Mouse (Mus musculus) forebrain, embryonic 15.5 days (tissue): ENCODE data around the gene Slc2a4. TPM values are rescaled to one million over a fixed set of nuclear protein-coding genes. Genes with fewer than 3 reads are reported as not detected.
A peak's percentile ranks its signal among the peaks of the same experiment; 100 is the strongest.
"Not testable (repeated sequence)": the region's sequence is repeated elsewhere in the genome, so short reads cannot be mapped to it uniquely, and the experiment has no call there.

Source experiments
- ATAC-seq: fragments of 200-750 bp; cut with Nextera tagmentation; replicated peaks from 2 replicates; pipeline ENCODE4 v1.8.0; 2017; ENCODE audit warnings: mild to moderate bottlenecking, moderate TSS enrichment, moderate library complexity
- H3K27ac ChIP-seq: fragments of 300-500 bp; sonication (generic); replicated peaks from 2 replicates; pipeline ENCODE4 v1.5.1; 2015; ENCODE audit warnings: mild to moderate bottlenecking, inconsistent platforms
- H3K27me3 ChIP-seq: fragments of 300-500 bp; sonication (generic); 2 replicates; pipeline ENCODE4 v1.6.1; 2015; ENCODE audit warnings: inconsistent platforms
- H3K36me3 ChIP-seq: fragments of 300-500 bp; sonication (generic); 2 replicates; pipeline ENCODE4 v1.6.1; 2015; ENCODE audit warnings: mild to moderate bottlenecking, inconsistent platforms
- H3K4me1 ChIP-seq: fragments of 300-500 bp; sonication (generic); 2 replicates; pipeline ENCODE4 v1.6.1; 2015; ENCODE audit warnings: inconsistent platforms
- H3K4me2 ChIP-seq: fragments of 300-500 bp; sonication (generic); replicated peaks from 2 replicates; pipeline ENCODE4 v1.6.1; 2015; ENCODE audit warnings: mild to moderate bottlenecking, inconsistent platforms
- H3K4me3 ChIP-seq: fragments of 300-500 bp; sonication (generic); 2 replicates; pipeline ENCODE4 v1.5.1; 2015; ENCODE audit warnings: mild to moderate bottlenecking, inconsistent platforms
- H3K9ac ChIP-seq: fragments of 300-500 bp; sonication (generic); replicated peaks from 2 replicates; pipeline ENCODE4 v1.6.1; 2015; ENCODE audit warnings: mild to moderate bottlenecking, inconsistent platforms
- H3K9me3 ChIP-seq: fragments of 300-500 bp; sonication (generic); 2 replicates; pipeline ENCODE4 v1.6.1; 2016; ENCODE audit warnings: inconsistent platforms
- WGBS: fragments of 180-500 bp; shearing (Covaris S2); methylation state at CpG from one replicate; pipeline ENCODE4 v1.1.7; 2015; ENCODE audit warnings: mixed read lengths; 5-methylcytosine and 5-hydroxymethylcytosine counted together
- polyA plus RNA-seq: library from polyadenylated mRNA; unstranded; fragments of >200 nt; fragmentation: Nextera tagmentation; extraction: Ambion mirVana; gene quantifications from 2 replicates; pipeline ENCODE4 v1.2.1, GENCODE M21; 2015

Gene Slc2a4
- polyA plus RNA-seq, 1 experiment from 2014 or later: 7.5 TPM

GRCm38 (mm10) chr11:69936156-69936555 is 11.8 kb downstream of the Slc2a4 start:
- peak overlapping the region; percentile 54 for H3K4me3 ChIP-seq
- H3K27ac ChIP-seq: no peak overlapping the region
- peaks cover 10% of the 10 kb centered on the region; the same call in 1 of the 2 replicates for H3K27me3 ChIP-seq
- peaks cover 27% of the 10 kb centered on the region for H3K4me1 ChIP-seq
- H3K9me3 ChIP-seq: no peaks in the 10 kb centered on the region
- H3K4me2 ChIP-seq: peak overlapping the region; percentile 99
- WGBS: 2% methylated on average over 30 of the region's 30 CpGs
- peak overlapping the region; percentile 52 for H3K9ac ChIP-seq
- ATAC-seq: peak; percentile 39
- no peaks in the 10 kb centered on the region for H3K36me3 ChIP-seq

GRCm38 (mm10) chr11:69935137-69935879 is 12.7 kb downstream of the Slc2a4 start, which contains the start of gene Ybx2:
Gene Ybx2, plus strand, starts transcription at chr11:69935796.
- peak within 1 kb of the TSS; percentile 99 for H3K4me2 ChIP-seq
- peak within 1 kb of the TSS; percentile 52 for H3K9ac ChIP-seq
- H3K27me3 ChIP-seq: peaks cover 10% of the 10 kb centered on the region; the same call in 1 of the 2 replicates
- peak; percentile 94 for ATAC-seq
- peak within 1 kb of the TSS; percentile 54 for H3K4me3 ChIP-seq
- no peak within 1 kb of the TSS for H3K27ac ChIP-seq
- no peaks in the 10 kb centered on the region for H3K9me3 ChIP-seq
- 1% methylated on average over 61 of the region's 62 CpGs for WGBS
- H3K4me1 ChIP-seq: peaks cover 27% of the 10 kb centered on the region
- no peaks in the 10 kb centered on the region for H3K36me3 ChIP-seq

- no peak for ATAC-seq
- Histone ChIP-seq H3K9me3 (no peaks in the 10 kb centered on the region), H3K4me3 (peak overlapping the region; percentile 54), H3K4me1 (peaks cover 27% of the 10 kb centered on the region), H3K9ac (no peak overlapping the region), H3K36me3 (no peaks in the 10 kb centered on the region), H3K4me2 (peak overlapping the region; percentile 99), H3K27me3 (peaks cover 10% of the 10 kb centered on the region; the same call in 1 of the 2 replicates), H3K27ac (no peak overlapping the region)
- WGBS: 17% methylated on average over 6 of the region's 6 CpGs
Observed at GRCm38 (mm10) chr11:69934681-69935080, 13.3 kb downstream of the Slc2a4 start.

- no peaks in the 10 kb centered on the region for H3K9me3 ChIP-seq
- peaks cover 10% of the 10 kb centered on the region; the same call in 1 of the 2 replicates for H3K27me3 ChIP-seq
- H3K9ac ChIP-seq: no peak overlapping the region
- H3K4me2 ChIP-seq: peak overlapping the region; percentile 99
- H3K36me3 ChIP-seq: no peaks in the 10 kb centered on the region
- H3K4me3 ChIP-seq: peak overlapping the region; percentile 54
- WGBS: under 1% methylated on average over 18 of the region's 18 CpGs
- H3K27ac ChIP-seq: no peak overlapping the region
- peak; percentile 51 for ATAC-seq
- H3K4me1 ChIP-seq: peaks cover 27% of the 10 kb centered on the region
Observed at GRCm38 (mm10) chr11:69934169-69934568, 13.8 kb downstream of the Slc2a4 start.

GRCm38 (mm10) chr11:69933066-69933465 is 14.9 kb downstream of the Slc2a4 start:
- no peak overlapping the region for H3K4me2 ChIP-seq
- no peaks in the 10 kb centered on the region for H3K36me3 ChIP-seq
- WGBS: 75% methylated on average over 4 of the region's 4 CpGs
- no peak overlapping the region for H3K9ac ChIP-seq
- H3K4me3 ChIP-seq: no peak overlapping the region
- H3K4me1 ChIP-seq: peaks cover 27% of the 10 kb centered on the region
- no peak for ATAC-seq
- no peaks in the 10 kb centered on the region for H3K9me3 ChIP-seq
- H3K27ac ChIP-seq: no peak overlapping the region
- peaks cover 10% of the 10 kb centered on the region; the same call in 1 of the 2 replicates for H3K27me3 ChIP-seq

- Histone ChIP-seq H3K4me2 (no peak overlapping the region), H3K9ac (no peak overlapping the region), H3K4me1 (peaks cover 27% of the 10 kb centered on the region), H3K27me3 (peaks cover 6% of the 10 kb centered on the region; the same call in 1 of the 2 replicates), H3K9me3 (no peaks in the 10 kb centered on the region), H3K27ac (no peak overlapping the region), H3K4me3 (no peak overlapping the region), H3K36me3 (no peaks in the 10 kb centered on the region)
- 40% methylated on average over 3 of the region's 3 CpGs for WGBS
- no peak for ATAC-seq
Observed at GRCm38 (mm10) chr11:69932254-69932653, 15.7 kb downstream of the Slc2a4 start.

GRCm38 (mm10) chr11:69931769-69932168 is 16.2 kb downstream of the Slc2a4 start:
- 73% methylated on average over 8 of the region's 8 CpGs for WGBS
- no peak overlapping the region for H3K27ac ChIP-seq
- H3K9me3 ChIP-seq: no peaks in the 10 kb centered on the region
- H3K27me3 ChIP-seq: peaks cover 1% of the 10 kb centered on the region; the same call in 1 of the 2 replicates
- H3K4me3 ChIP-seq: no peak overlapping the region
- no peak overlapping the region for H3K4me2 ChIP-seq
- H3K4me1 ChIP-seq: peaks cover 24% of the 10 kb centered on the region
- no peak for ATAC-seq
- H3K9ac ChIP-seq: no peak overlapping the region
- H3K36me3 ChIP-seq: no peaks in the 10 kb centered on the region

GRCm38 (mm10) chr11:69930967-69931537 is 16.9 kb downstream of the Slc2a4 start:
- ATAC-seq: no peak
- WGBS: 83% methylated on average over 3 of the region's 3 CpGs

GRCm38 (mm10) chr11:69930176-69930575 is 17.8 kb downstream of the Slc2a4 start:
- ATAC-seq, H3K27me3 ChIP-seq, H3K36me3 ChIP-seq, H3K9ac ChIP-seq, H3K4me3 ChIP-seq, H3K9me3 ChIP-seq, H3K27ac ChIP-seq, H3K4me2 ChIP-seq: not testable (repeated sequence)
- WGBS: 89% methylated on average over 8 of the region's 8 CpGs
- peaks cover 10% of the 10 kb centered on the region for H3K4me1 ChIP-seq

More at GRCm38 (mm10) chr11:69930967-69931537, 16.9 kb downstream of the Slc2a4 start:
- Histone ChIP-seq H3K4me2 (no peak overlapping the region), H3K27ac (no peak overlapping the region), H3K36me3 (no peaks in the 10 kb centered on the region), H3K9ac (no peak overlapping the region), H3K27me3 (no peaks in the 10 kb centered on the region), H3K9me3 (no peaks in the 10 kb centered on the region), H3K4me3 (no peak overlapping the region), H3K4me1 (peaks cover 16% of the 10 kb centered on the region)

GRCm38 (mm10) chr11:69929712-69930111 is 18.3 kb downstream of the Slc2a4 start:
- WGBS: 82% methylated on average over 4 of the region's 4 CpGs
- no peaks in the 10 kb centered on the region for H3K27me3 ChIP-seq
- H3K9me3 ChIP-seq: no peaks in the 10 kb centered on the region
- ATAC-seq: no peak
- H3K4me2 ChIP-seq: no peak overlapping the region
- no peak overlapping the region for H3K9ac ChIP-seq
- H3K4me1 ChIP-seq: peaks cover 5% of the 10 kb centered on the region
- H3K4me3 ChIP-seq: no peak overlapping the region
- no peak overlapping the region for H3K27ac ChIP-seq
- H3K36me3 ChIP-seq: no peaks in the 10 kb centered on the region

- no peak for ATAC-seq
- Histone ChIP-seq H3K9ac (no peak overlapping the region), H3K4me3 (no peak overlapping the region), H3K9me3 (no peaks in the 10 kb centered on the region), H3K4me2 (no peak overlapping the region), H3K27ac (no peak overlapping the region), H3K4me1 (peaks cover 5% of the 10 kb centered on the region), H3K36me3 (no peaks in the 10 kb centered on the region), H3K27me3 (no peaks in the 10 kb centered on the region)
- 98% methylated on average over 2 of the region's 2 CpGs for WGBS
Observed at GRCm38 (mm10) chr11:69927501-69927900, 20.5 kb downstream of the Slc2a4 start.

- Histone ChIP-seq H3K4me1 (peaks cover 29% of the 10 kb centered on the region), H3K4me3 (no peak overlapping the region), H3K27ac (peak overlapping the region; percentile 95), H3K27me3 (no peaks in the 10 kb centered on the region), H3K4me2 (peak overlapping the region; percentile 74; the same call in 1 of the 2 replicates), H3K9ac (no peak overlapping the region), H3K36me3 (peaks cover 14% of the 10 kb centered on the region), H3K9me3 (no peaks in the 10 kb centered on the region)
- 66% methylated on average over 3 of the region's 3 CpGs for WGBS
- ATAC-seq: no peak
Observed at GRCm38 (mm10) chr11:69922796-69923195, 25.2 kb downstream of the Slc2a4 start.
